Mouse (Mus musculus): ENCODE measurements at regions not wholly inside any gene's neighbourhood (a gene's known extent, or its start where the extent isn't known, plus 50 kb on each side); places are given as distances from the start of the nearest gene placed in this dataset.

GRCm38 (mm10) chr1:35457591-35457990, 607.8 kb downstream of the Plekhb2 start:
- no peaks in the 10 kb centered on the region for H3K27me3 ChIP-seq (ENCODE audit: control insufficient read depth, insufficient read depth, low read length)
- 84% methylated on average over 9 of the region's 9 CpGs for WGBS
- no peak overlapping the region for H3K4me3 ChIP-seq (ENCODE audit: low read depth, low read length)
- H3K36me3 ChIP-seq (ENCODE audit: control insufficient read depth, insufficient read depth, low read length) = no peaks in the 10 kb centered on the region
- DNase-seq (ENCODE audit: low spot score, missing footprints) = no peak
- H3K9me3 ChIP-seq (ENCODE audit: control insufficient read depth, low read length) = no peaks in the 10 kb centered on the region
- no peak overlapping the region for H3K27ac ChIP-seq (ENCODE audit: low read depth, low read length)
- no peaks in the 10 kb centered on the region for H3K4me1 ChIP-seq (ENCODE audit: control insufficient read depth, insufficient read depth, low read length)
- H3K4me2 ChIP-seq = no peak overlapping the region
- H3K9ac ChIP-seq (ENCODE audit: low read length) = no peak overlapping the region
- ATAC-seq (ENCODE audit: low FRiP score) = no peak

- no peak for ATAC-seq (ENCODE audit: low FRiP score)
- WGBS = 52% methylated on average over 3 of the region's 3 CpGs
- Histone ChIP-seq H3K4me1 (ENCODE audit: control insufficient read depth, insufficient read depth, low read length) (0 out of 2 replicates have a peak, but pooled peaks cover 7% of the 10 kb centered on the region), H3K36me3 (ENCODE audit: control insufficient read depth, insufficient read depth, low read length) (no peaks in the 10 kb centered on the region), H3K9me3 (ENCODE audit: control insufficient read depth, low read length) (no peaks in the 10 kb centered on the region), H3K4me3 (ENCODE audit: low read depth, low read length) (no peak overlapping the region), H3K9ac (ENCODE audit: low read length) (no peak overlapping the region), H3K27me3 (ENCODE audit: control insufficient read depth, insufficient read depth, low read length) (no peaks in the 10 kb centered on the region), H3K27ac (ENCODE audit: low read depth, low read length) (no peak overlapping the region), H3K4me2 (no peak overlapping the region)
- no peak for DNase-seq (ENCODE audit: low spot score, missing footprints)
These were observed 603.1 kb upstream of the Hs6st1 start for GRCm38 (mm10) chr1:35465081-35465480.

GRCm38 (mm10) chr1:35469185-35469753, 598.9 kb upstream of the Hs6st1 start:
- no peak overlapping the region for H3K27ac ChIP-seq (ENCODE audit: low read depth, low read length)
- no peak for DNase-seq (ENCODE audit: low spot score, missing footprints)

GRCm38 (mm10) chr1:35478262-35478661, 589.9 kb upstream of the Hs6st1 start:
- Histone ChIP-seq H3K36me3 (ENCODE audit: control insufficient read depth, insufficient read depth, low read length) (no peaks in the 10 kb centered on the region), H3K27ac (ENCODE audit: low read depth, low read length) (no peak overlapping the region), H3K4me3 (ENCODE audit: low read depth, low read length) (no peak overlapping the region), H3K4me2 (no peak overlapping the region), H3K9ac (ENCODE audit: low read length) (no peak overlapping the region), H3K9me3 (ENCODE audit: control insufficient read depth, low read length) (peaks cover 5% of the 10 kb centered on the region), H3K4me1 (ENCODE audit: control insufficient read depth, insufficient read depth, low read length) (no peaks in the 10 kb centered on the region), H3K27me3 (ENCODE audit: control insufficient read depth, insufficient read depth, low read length) (no peaks in the 10 kb centered on the region)
- whole genome bisulfite sequencing = 86% methylated on average over 1 of the region's 1 CpGs
- ATAC-seq (ENCODE audit: low FRiP score) (0 out of 2 replicates have a peak, but pooled peaks have one; percentile 33), DNase-seq (ENCODE audit: low spot score, missing footprints) (no peak)

More at GRCm38 (mm10) chr1:35469185-35469753, 598.9 kb upstream of the Hs6st1 start:
- Histone ChIP-seq H3K9me3 (ENCODE audit: control insufficient read depth, low read length) (peaks cover 3% of the 10 kb centered on the region), H3K9ac (ENCODE audit: low read length) (no peak overlapping the region), H3K36me3 (ENCODE audit: control insufficient read depth, insufficient read depth, low read length) (no peaks in the 10 kb centered on the region), H3K4me2 (no peak overlapping the region), H3K4me1 (ENCODE audit: control insufficient read depth, insufficient read depth, low read length) (0 out of 2 replicates have a peak, but pooled peaks cover 7% of the 10 kb centered on the region), H3K4me3 (ENCODE audit: low read depth, low read length) (no peak overlapping the region), H3K27me3 (ENCODE audit: control insufficient read depth, insufficient read depth, low read length) (no peaks in the 10 kb centered on the region)
- no peak; the same call in 1 of the 2 replicates for ATAC-seq (ENCODE audit: low FRiP score)
- WGBS = 52% methylated on average over 4 of the region's 4 CpGs

GRCm38 (mm10) chr1:35495963-35496362, 572.2 kb upstream of the Hs6st1 start:
- no peaks in the 10 kb centered on the region for H3K4me1 ChIP-seq (ENCODE audit: control insufficient read depth, insufficient read depth, low read length)
- H3K9ac ChIP-seq (ENCODE audit: low read length) = no peak overlapping the region
- no peak overlapping the region for H3K4me3 ChIP-seq (ENCODE audit: low read depth, low read length)
- H3K27me3 ChIP-seq (ENCODE audit: control insufficient read depth, insufficient read depth, low read length) = no peaks in the 10 kb centered on the region
- WGBS = 79% methylated on average over 5 of the region's 5 CpGs
- DNase-seq (ENCODE audit: low spot score, missing footprints) (no peak), ATAC-seq (ENCODE audit: low FRiP score) (no peak)
- H3K9me3 ChIP-seq (ENCODE audit: control insufficient read depth, low read length) = no peaks in the 10 kb centered on the region
- H3K27ac ChIP-seq (ENCODE audit: low read depth, low read length) = no peak overlapping the region
- H3K4me2 ChIP-seq = no peak overlapping the region
- H3K36me3 ChIP-seq (ENCODE audit: control insufficient read depth, insufficient read depth, low read length) = no peaks in the 10 kb centered on the region

- Histone ChIP-seq H3K36me3 (ENCODE audit: control insufficient read depth, insufficient read depth, low read length) (no peaks in the 10 kb centered on the region), H3K27me3 (ENCODE audit: control insufficient read depth, insufficient read depth, low read length) (no peaks in the 10 kb centered on the region), H3K9me3 (ENCODE audit: control insufficient read depth, low read length) (no peaks in the 10 kb centered on the region), H3K4me2 (no peak overlapping the region), H3K4me3 (ENCODE audit: low read depth, low read length) (no peak overlapping the region), H3K4me1 (ENCODE audit: control insufficient read depth, insufficient read depth, low read length) (no peaks in the 10 kb centered on the region), H3K9ac (ENCODE audit: low read length) (no peak overlapping the region), H3K27ac (ENCODE audit: low read depth, low read length) (no peak overlapping the region)
- DNase-seq (ENCODE audit: low spot score, missing footprints) (no peak), ATAC-seq (ENCODE audit: low FRiP score) (no peak)
- WGBS = 84% methylated on average over 5 of the region's 5 CpGs
These were observed 545.2 kb upstream of the Hs6st1 start for GRCm38 (mm10) chr1:35522951-35523350.

- no peak for ATAC-seq (ENCODE audit: low FRiP score)
- H3K4me2 ChIP-seq = no peak overlapping the region
- no peak for DNase-seq (ENCODE audit: low spot score, missing footprints)
- no peaks in the 10 kb centered on the region for H3K9me3 ChIP-seq (ENCODE audit: control insufficient read depth, low read length)
- no peak overlapping the region for H3K4me3 ChIP-seq (ENCODE audit: low read depth, low read length)
- H3K4me1 ChIP-seq (ENCODE audit: control insufficient read depth, insufficient read depth, low read length) = no peaks in the 10 kb centered on the region
- no peak overlapping the region for H3K9ac ChIP-seq (ENCODE audit: low read length)
- no peaks in the 10 kb centered on the region for H3K36me3 ChIP-seq (ENCODE audit: control insufficient read depth, insufficient read depth, low read length)
- H3K27me3 ChIP-seq (ENCODE audit: control insufficient read depth, insufficient read depth, low read length) = no peaks in the 10 kb centered on the region
- no peak overlapping the region for H3K27ac ChIP-seq (ENCODE audit: low read depth, low read length)
- 75% methylated on average over 2 of the region's 2 CpGs for WGBS
These were observed 544.3 kb upstream of the Hs6st1 start for GRCm38 (mm10) chr1:35523790-35524362.

- ATAC-seq (ENCODE audit: low FRiP score) (no peak), DNase-seq (ENCODE audit: low spot score, missing footprints) (no peak)
- Histone ChIP-seq H3K9me3 (ENCODE audit: control insufficient read depth, low read length) (no peaks in the 10 kb centered on the region), H3K27ac (ENCODE audit: low read depth, low read length) (no peak overlapping the region), H3K27me3 (ENCODE audit: control insufficient read depth, insufficient read depth, low read length) (no peaks in the 10 kb centered on the region), H3K4me2 (no peak overlapping the region), H3K9ac (ENCODE audit: low read length) (no peak overlapping the region), H3K36me3 (ENCODE audit: control insufficient read depth, insufficient read depth, low read length) (no peaks in the 10 kb centered on the region), H3K4me1 (ENCODE audit: control insufficient read depth, insufficient read depth, low read length) (no peaks in the 10 kb centered on the region), H3K4me3 (ENCODE audit: low read depth, low read length) (no peak overlapping the region)
- 69% methylated on average over 5 of the region's 5 CpGs for WGBS
These were observed 543.4 kb upstream of the Hs6st1 start for GRCm38 (mm10) chr1:35524788-35525187.

GRCm38 (mm10) chr1:35527750-35528476, 540.3 kb upstream of the Hs6st1 start:
- H3K9ac ChIP-seq (ENCODE audit: low read length) = no peak overlapping the region
- ATAC-seq (ENCODE audit: low FRiP score) (no peak), DNase-seq (ENCODE audit: low spot score, missing footprints) (no peak)
- H3K9me3 ChIP-seq (ENCODE audit: control insufficient read depth, low read length) = no peaks in the 10 kb centered on the region
- H3K4me3 ChIP-seq (ENCODE audit: low read depth, low read length) = no peak overlapping the region
- no peaks in the 10 kb centered on the region for H3K27me3 ChIP-seq (ENCODE audit: control insufficient read depth, insufficient read depth, low read length)
- no peak overlapping the region for H3K4me2 ChIP-seq
- 89% methylated on average over 12 of the region's 12 CpGs for WGBS
- no peaks in the 10 kb centered on the region for H3K4me1 ChIP-seq (ENCODE audit: control insufficient read depth, insufficient read depth, low read length)
- no peak overlapping the region for H3K27ac ChIP-seq (ENCODE audit: low read depth, low read length)
- H3K36me3 ChIP-seq (ENCODE audit: control insufficient read depth, insufficient read depth, low read length) = no peaks in the 10 kb centered on the region
